8 mouse cellular contexts compared by ENCODE assay signal in the genomic region with DNA sequence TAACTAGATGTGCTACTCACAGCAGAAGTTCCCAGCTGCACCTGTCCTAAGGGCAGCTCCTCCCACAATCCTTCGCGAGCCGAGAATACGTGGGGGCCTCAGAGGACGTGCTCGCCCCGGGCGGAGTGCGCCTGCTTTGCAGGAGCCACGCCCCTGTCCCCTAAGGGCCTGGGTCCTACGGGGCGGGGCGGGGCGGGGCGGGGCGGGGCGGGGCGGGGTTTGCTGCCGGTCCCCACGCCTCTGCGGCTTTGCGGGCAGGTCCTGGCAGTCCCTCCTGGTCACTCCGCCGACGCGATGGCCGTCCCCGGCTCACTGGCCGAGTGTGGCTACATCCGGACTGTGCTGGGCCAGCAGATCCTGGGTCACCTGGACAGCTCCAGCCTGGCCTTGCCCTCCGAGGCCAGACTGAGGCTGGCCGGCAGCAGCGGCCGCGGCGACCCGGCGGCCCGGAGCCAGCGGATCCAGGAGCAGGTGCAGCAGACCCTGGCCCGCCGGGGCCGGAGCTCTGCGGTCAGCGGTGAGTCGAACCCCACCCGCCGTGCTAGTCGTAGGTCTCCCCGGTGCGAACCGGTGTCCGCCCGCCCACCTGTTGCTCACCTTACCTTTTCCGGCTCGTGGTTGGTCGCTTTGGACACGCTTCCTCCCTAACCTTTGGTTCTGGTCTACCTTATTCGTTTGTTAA. TPM values are rescaled to one million over a fixed set of nuclear protein-coding genes. Genes with fewer than 3 reads are reported as not detected.
A peak's percentile ranks its signal among the peaks of the same experiment; 100 is the strongest.
DNase-seq lines count a peak whose midpoint lies in the region; ATAC-seq lines count a peak whose summit lies in the region.

TSS of gene Pkp2 (plus strand) at position 240 of the 682 bp plus-strand sequence.

- H3K4me1 ChIP-seq in embryonic facial prominence, embryonic 11.5 days (ENCODE audit: control insufficient read depth, insufficient read depth, low read length) = no peaks in the 10 kb centered on the region
- peaks cover 27% of the 10 kb centered on the region for H3K4me1 ChIP-seq in heart, embryonic 10.5 days
- no peaks in the 10 kb centered on the region; the same call in 1 of the 2 replicates for H3K4me1 ChIP-seq in liver, embryonic 11.5 days (replicated peaks; ENCODE audit: control insufficient read depth, insufficient read depth, low read length)

- ATAC-seq in embryonic facial prominence, embryonic 11.5 days (replicated peaks; ENCODE audit: insufficient number of reproducible peaks, low FRiP score, low TSS enrichment, low read depth) = peak; percentile 97
- peak; percentile 97 for ATAC-seq in liver, embryonic 11.5 days (replicated peaks; ENCODE audit: low FRiP score)

- H3K27ac ChIP-seq in embryonic facial prominence, embryonic 11.5 days (replicated peaks; ENCODE audit: low read depth, low read length) = no peak within 1 kb of the TSS
- H3K27ac ChIP-seq in heart, embryonic 10.5 days = peak within 1 kb of the TSS; percentile 93
- H3K27ac ChIP-seq in liver, embryonic 11.5 days (ENCODE audit: low read depth, low read length) = no peak within 1 kb of the TSS

- H3K9me3 ChIP-seq in embryonic facial prominence, embryonic 11.5 days (replicated peaks; ENCODE audit: control insufficient read depth, low read length) = no peaks in the 10 kb centered on the region
- no peaks in the 10 kb centered on the region for H3K9me3 ChIP-seq in heart, embryonic 10.5 days
- no peaks in the 10 kb centered on the region for H3K9me3 ChIP-seq in liver, embryonic 11.5 days (ENCODE audit: control insufficient read depth, low read length)

- no peaks in the 10 kb centered on the region for H3K36me3 ChIP-seq in embryonic facial prominence, embryonic 11.5 days (replicated peaks; ENCODE audit: control insufficient read depth, insufficient read depth, low read depth, low read length)
- H3K36me3 ChIP-seq in heart, embryonic 10.5 days = no peaks in the 10 kb centered on the region
- no peaks in the 10 kb centered on the region for H3K36me3 ChIP-seq in liver, embryonic 11.5 days (ENCODE audit: control insufficient read depth, insufficient read depth, low read length)

- H3K9ac ChIP-seq in embryonic facial prominence, embryonic 11.5 days (replicated peaks; ENCODE audit: low read length) = peak within 1 kb of the TSS; percentile 46
- peak within 1 kb of the TSS; percentile 68 for H3K9ac ChIP-seq in liver, embryonic 11.5 days (ENCODE audit: low read depth, low read length)

- H3K27me3 ChIP-seq in embryonic facial prominence, embryonic 11.5 days (ENCODE audit: control insufficient read depth, insufficient read depth, low read length) = peaks cover 15% of the 10 kb centered on the region; the same call in 1 of the 2 replicates
- no peaks in the 10 kb centered on the region for H3K27me3 ChIP-seq in heart, embryonic 10.5 days (ENCODE audit: insufficient read depth, poor library complexity, severe bottlenecking)
- H3K27me3 ChIP-seq in liver, embryonic 11.5 days (replicated peaks; ENCODE audit: control insufficient read depth, insufficient read depth, low read length) = peaks cover 15% of the 10 kb centered on the region

- peak within 1 kb of the TSS; percentile 55 for H3K4me3 ChIP-seq in embryonic facial prominence, embryonic 11.5 days (ENCODE audit: low read depth, low read length)
- H3K4me3 ChIP-seq in heart, embryonic 10.5 days = peak within 1 kb of the TSS; percentile 89
- peak within 1 kb of the TSS; percentile 76 for H3K4me3 ChIP-seq in liver, embryonic 11.5 days (ENCODE audit: low read depth, low read length)

- DNase-seq in CD4-positive helper T cell, adult 2 months (ENCODE audit: low read depth, low spot score) = peak; percentile 23
- DNase-seq in adrenal gland, postnatal 10 days = peak; percentile 68
- peak; percentile 81 for DNase-seq in embryonic facial prominence, embryonic 11.5 days (ENCODE audit: low spot score)
- peak; percentile 96 for DNase-seq in heart, embryonic 10.5 days (ENCODE audit: low spot score)
- peak; percentile 90 for DNase-seq in kidney, adult 9 months
- peak; percentile 88 for DNase-seq in liver, embryonic 11.5 days (ENCODE audit: low spot score)
- peak; percentile 23 to 24 for DNase-seq in natural killer cell, adult 2 months (ENCODE audit: low spot score in 2 of 2)
- peak; percentile 84 for DNase-seq in testis, postnatal 14 days (ENCODE audit: low spot score)

- peak within 1 kb of the TSS; percentile 98 for H3K4me2 ChIP-seq in embryonic facial prominence, embryonic 11.5 days (ENCODE audit: low read depth, low read length)
- H3K4me2 ChIP-seq in liver, embryonic 11.5 days = peak within 1 kb of the TSS; percentile 100

- 1% methylated on average over 59 of the region's 59 CpGs for WGBS in embryonic facial prominence, embryonic 11.5 days
- WGBS in heart, embryonic 10.5 days = under 1% methylated on average over 46 of the region's 59 CpGs
- under 1% methylated on average over 59 of the region's 59 CpGs for WGBS in liver, embryonic 11.5 days

RNA-seq across cellular contexts. Expression of gene Pkp2, which starts in this region (rescaled TPM):
- total RNA-seq in adrenal gland, postnatal 10 days (2021) = 1 to 10 TPM; 2.9 to 6.8 TPM
- 5.1 TPM in 2 replicates for polyA plus RNA-seq in embryonic facial prominence, embryonic 11.5 days (2014; fragmentation: Nextera tagmentation; extraction: Ambion mirVana)
- polyA plus RNA-seq in heart, embryonic 10.5 days (2016; fragmentation: Nextera tagmentation; extraction: Ambion mirVana) = 66.8 and 109 TPM in 2 replicates
- polyA plus RNA-seq in liver, embryonic 11.5 days (2014; fragmentation: Nextera tagmentation; extraction: Ambion mirVana) = 7.1 and 8.1 TPM in 2 replicates

Comparison
In these comparisons a context has a peak if more than half of its experiments do, and no peak if none do; other contexts are left out.
1. DNase-seq: peak in every context shown above with its lines; median percentile 96 in heart, embryonic 10.5 days; 90 in kidney, adult 9 months; 88 in liver, embryonic 11.5 days; 84 in testis, postnatal 14 days; 81 in embryonic facial prominence, embryonic 11.5 days; 68 in adrenal gland, postnatal 10 days; 24 in natural killer cell, adult 2 months; 23 in CD4-positive helper T cell, adult 2 months.